Mouse (Mus musculus) cortical plate, adult 2 months (tissue): ENCODE data around the gene Sv2a. TPM values are rescaled to one million over a fixed set of nuclear protein-coding genes. Genes with fewer than 3 reads are reported as not detected.
"Not testable (repeated sequence)": the region's sequence is repeated elsewhere in the genome, so short reads cannot be mapped to it uniquely, and the experiment has no call there.

ENCODE experiments used
- H3K27ac ChIP-seq: fragments of 200-500 bp; 2 replicates; pipeline ENCODE4 v1.5.1; 2012; ENCODE audit warnings: low read length, control low read depth, inconsistent platforms; ENCODE audit not compliant: insufficient read depth
- H3K4me1 ChIP-seq: fragments of 200-500 bp; 2 replicates; pipeline ENCODE4 v1.6.1; 2011; ENCODE audit warnings: low read length; ENCODE audit not compliant: control insufficient read depth, insufficient read depth
- H3K4me3 ChIP-seq: fragments of 200-500 bp; 2 replicates; pipeline ENCODE4 v1.5.1; 2011; ENCODE audit warnings: mild to moderate bottlenecking, low read length, control low read depth; ENCODE audit not compliant: insufficient read depth
- CTCF ChIP-seq: fragments of 200-500 bp; IDR thresholded peaks from 2 replicates; pipeline ENCODE4 v1.5.1; 2011; ENCODE audit warnings: mild to moderate bottlenecking, control low read depth, low read length; ENCODE audit not compliant: insufficient read depth; ENCODE audit errors: extremely low read depth
- POLR2A ChIP-seq: fragments of 200-500 bp; IDR thresholded peaks from 2 replicates; pipeline ENCODE4 v1.6.1; 2011; ENCODE audit warnings: mild to moderate bottlenecking, low read length, control low read depth; ENCODE audit not compliant: insufficient read depth; ENCODE audit errors: extremely low read depth
- polyA plus RNA-seq: library from polyadenylated mRNA; depleted of rRNA; stranded (reverse); fragments of >200 nt; gene quantifications from 2 replicates; pipeline ENCODE4 v1.2.3, GENCODE M21; 2012

Gene Sv2a
- polyA plus RNA-seq, 1 experiment: 279 TPM

- TF ChIP-seq CTCF (no peak), POLR2A (no peak)
- Histone ChIP-seq H3K27ac (no peak overlapping the region), H3K4me1 (no peaks in the 10 kb centered on the region), H3K4me3 (no peak overlapping the region)
Observed at GRCm38 (mm10) chr3:96228828-96229227, 47.9 kb downstream of the Sv2a start.

- no peak for TF ChIP-seq CTCF
- TF ChIP-seq POLR2A: no peak
- Histone ChIP-seq H3K4me3 (no peak overlapping the region), H3K27ac (no peak overlapping the region), H3K4me1 (no peaks in the 10 kb centered on the region)
Observed at GRCm38 (mm10) chr3:96230404-96230803, 49.5 kb downstream of the Sv2a start.

- H3K27ac ChIP-seq: no peak overlapping the region
- TF ChIP-seq POLR2A (no peak), CTCF (no peak)
- no peak overlapping the region for H3K4me3 ChIP-seq
- no peaks in the 10 kb centered on the region for H3K4me1 ChIP-seq
Observed at GRCm38 (mm10) chr3:96230910-96231757, 50.2 kb downstream of the Sv2a start.

- no peaks in the 10 kb centered on the region for H3K4me1 ChIP-seq
- H3K4me3 ChIP-seq: no peak overlapping the region
- TF ChIP-seq POLR2A (no peak), CTCF (no peak)
- no peak overlapping the region for H3K27ac ChIP-seq
Observed at GRCm38 (mm10) chr3:96231758-96232120, 50.8 kb downstream of the Sv2a start.

GRCm38 (mm10) chr3:96234914-96235313 lies 54.0 kb downstream of the Sv2a start:
- Histone ChIP-seq H3K4me1 (peaks cover 2% of the 10 kb centered on the region; the same call in 1 of the 2 replicates), H3K27ac (no peak overlapping the region), H3K4me3 (no peak overlapping the region)
- TF ChIP-seq CTCF: no peak
- no peak for TF ChIP-seq POLR2A

GRCm38 (mm10) chr3:96235836-96236235 lies 54.9 kb downstream of the Sv2a start:
- no peak overlapping the region for H3K4me3 ChIP-seq
- no peak overlapping the region for H3K27ac ChIP-seq
- no peak for TF ChIP-seq POLR2A
- TF ChIP-seq CTCF: no peak
- peaks cover 3% of the 10 kb centered on the region; the same call in 1 of the 2 replicates for H3K4me1 ChIP-seq

GRCm38 (mm10) chr3:96236834-96237334 lies 55.9 kb downstream of the Sv2a start:
- H3K27ac ChIP-seq: no peak overlapping the region
- H3K4me3 ChIP-seq: no peak overlapping the region
- TF ChIP-seq POLR2A (no peak), CTCF (no peak)
- H3K4me1 ChIP-seq: peaks cover 4% of the 10 kb centered on the region; the same call in 1 of the 2 replicates

GRCm38 (mm10) chr3:96237335-96237903 lies 56.5 kb downstream of the Sv2a start:
- Histone ChIP-seq H3K4me3 (no peak overlapping the region), H3K4me1 (peaks cover 4% of the 10 kb centered on the region; the same call in 1 of the 2 replicates), H3K27ac (no peak overlapping the region)
- no peak for TF ChIP-seq CTCF
- TF ChIP-seq POLR2A: no peak

- H3K4me1 ChIP-seq: peaks cover 4% of the 10 kb centered on the region; the same call in 1 of the 2 replicates
- H3K4me3 ChIP-seq: no peak overlapping the region
- TF ChIP-seq CTCF (no peak), POLR2A (no peak)
- H3K27ac ChIP-seq: no peak overlapping the region
Observed at GRCm38 (mm10) chr3:96237904-96238511, 57.1 kb downstream of the Sv2a start.

GRCm38 (mm10) chr3:96238954-96239793 lies 58.2 kb downstream of the Sv2a start, which contains the start of gene Hist2h3c2:
Gene Hist2h3c2 (minus strand): TSS chr3:96239127.
- Histone ChIP-seq H3K4me3 (peak within 1 kb of the TSS; percentile 69), H3K27ac (peak within 1 kb of the TSS; percentile 77; the same call in 1 of the 2 replicates)
- not testable (repeated sequence) for H3K4me1 ChIP-seq
